In the genomic region with DNA sequence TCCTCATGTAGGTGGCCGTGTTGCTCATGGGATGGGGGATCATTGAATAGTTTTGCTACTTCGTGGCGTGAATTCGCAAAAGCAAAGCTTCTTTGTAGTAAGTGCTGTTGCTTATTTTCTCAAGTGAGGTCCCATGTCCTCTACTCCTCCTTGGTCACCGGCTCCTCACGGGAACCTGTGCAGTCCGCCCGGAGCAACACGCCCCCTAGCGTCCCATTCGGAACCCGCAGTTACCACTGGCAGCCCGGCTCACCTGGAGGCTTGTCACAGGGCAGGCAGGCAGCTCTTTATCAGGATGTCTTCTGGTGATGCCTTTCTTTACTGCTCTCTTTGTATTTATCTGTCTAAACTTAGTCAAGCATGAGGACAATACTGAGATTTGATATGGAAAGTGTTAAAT, we compare ENCODE assay signal across 9 mouse cellular contexts.
A peak's percentile ranks its signal among the peaks of the same experiment; 100 is the strongest.
DNase-seq lines count a peak whose midpoint lies in the region; ATAC-seq and TF ChIP-seq lines count a peak whose summit lies in the region.
"Had no signal": no experiment of that assay in that cellular context is flagged by ENCODE, and none has a peak within 500 bp of the region (broad histone marks: within the 10 kb centered on the region; RNA-seq: fewer than 3 reads in every experiment).

No protein-coding gene starts in this region.

- intact Hi-C loops in heart, postnatal 25 days (cut with DNase I) = loop anchor here (10.0 kb wide), 1 partner anchor 101 kb away; no protein-coding TSS in a partner anchor

- H3K9me3 ChIP-seq in heart, embryonic 13.5 days = no peaks in the 10 kb centered on the region
- H3K9me3 ChIP-seq: limb, embryonic 12.5 days had no signal

- no peaks in the 10 kb centered on the region for H3K27me3 ChIP-seq in heart, embryonic 13.5 days (replicated peaks)
- H3K27me3 ChIP-seq in thymus, adult 2 months (ENCODE audit: control insufficient read depth, insufficient read depth, low read length) = no peaks in the 10 kb centered on the region
- H3K27me3 ChIP-seq in testis, adult 2 months (ENCODE audit: control insufficient read depth, insufficient read depth, low read length) = no peaks in the 10 kb centered on the region
- H3K27me3 ChIP-seq: limb, embryonic 12.5 days had no signal

- WGBS in heart, embryonic 13.5 days = 18% methylated on average over 13 of the region's 13 CpGs
- WGBS in thymus, adult 2 months = 29% methylated on average over 13 of the region's 13 CpGs

- ATAC-seq in heart, embryonic 13.5 days (ENCODE audit: extremely low read depth, insufficient number of reproducible peaks, low FRiP score, low TSS enrichment) = no peak

- H3K4me1 ChIP-seq in heart, embryonic 13.5 days = peaks cover 8% of the 10 kb centered on the region
- no peaks in the 10 kb centered on the region for H3K4me1 ChIP-seq in thymus, adult 2 months (replicated peaks; ENCODE audit: control insufficient read depth, insufficient read depth, low read length)
- H3K4me1 ChIP-seq in testis, adult 2 months (ENCODE audit: control insufficient read depth, insufficient read depth, low read length) = no peaks in the 10 kb centered on the region
- H3K4me1 ChIP-seq: limb, embryonic 12.5 days had no signal

- peak; percentile 58; the same call in 1 of the 2 replicates for TF ChIP-seq CTCF in thymus, adult 2 months (IDR thresholded peaks at IDR 0.05; ENCODE audit: borderline replicate concordance, control insufficient read depth, extremely low read depth, insufficient read depth, low read length, poor library complexity)
- TF ChIP-seq CTCF in testis, adult 2 months (IDR thresholded peaks at IDR 0.05; ENCODE audit: control insufficient read depth, insufficient read depth, insufficient replicate concordance, low read depth, low read length) = peak; percentile 81; the same call in 1 of the 2 replicates

- no peak overlapping the region for H3K4me3 ChIP-seq in heart, embryonic 13.5 days
- H3K4me3 ChIP-seq in thymus, adult 2 months (ENCODE audit: control insufficient read depth, insufficient read depth, low read length) = no peak overlapping the region
- no peak overlapping the region for H3K4me3 ChIP-seq in testis, adult 2 months (ENCODE audit: control insufficient read depth, low read depth, low read length)
- H3K4me3 ChIP-seq: limb, embryonic 12.5 days had no signal

- no peaks in the 10 kb centered on the region for H3K36me3 ChIP-seq in heart, embryonic 13.5 days
- no peaks in the 10 kb centered on the region for H3K36me3 ChIP-seq in thymus, adult 2 months (ENCODE audit: control insufficient read depth, insufficient read depth, low read length)
- no peaks in the 10 kb centered on the region for H3K36me3 ChIP-seq in testis, adult 2 months (ENCODE audit: control insufficient read depth, insufficient read depth, low read length)
- H3K36me3 ChIP-seq: limb, embryonic 12.5 days had no signal

- peak overlapping the region; percentile 27 for H3K4me2 ChIP-seq in heart, embryonic 13.5 days
- H3K4me2 ChIP-seq: limb, embryonic 12.5 days had no signal

- H3K9ac ChIP-seq in heart, embryonic 13.5 days = no peak overlapping the region
- H3K9ac ChIP-seq: limb, embryonic 12.5 days had no signal

- no peak for TF ChIP-seq POLR2A in thymus, adult 2 months (IDR thresholded peaks at IDR 0.05; ENCODE audit: control insufficient read depth, extremely low read depth, insufficient read depth, low read length, poor library complexity)
- no peak for TF ChIP-seq POLR2A in testis, adult 2 months (IDR thresholded peaks at IDR 0.05; ENCODE audit: control insufficient read depth, low read depth, low read length)

- DNase-seq in heart, postnatal 25 days (ENCODE audit: low spot score) = no peak
- DNase-seq in thymus, adult 2 months = peak; percentile 32
- DNase-seq in thymus, adult 18-20 months = no peak
- peak; percentile 47 for DNase-seq in embryo, embryonic 9.5 days (ENCODE audit: extremely low spot score)
- DNase-seq in kidney, postnatal 4 days = peak; percentile 84
- DNase-seq in spleen, postnatal 4 days (ENCODE audit: low spot score in 2 of 2) = no peak

- H3K27ac ChIP-seq in heart, embryonic 13.5 days (replicated peaks) = no peak overlapping the region
- no peak overlapping the region for H3K27ac ChIP-seq in thymus, adult 2 months (ENCODE audit: control insufficient read depth, insufficient read depth, low read length)
- no peak overlapping the region for H3K27ac ChIP-seq in testis, adult 2 months (ENCODE audit: control insufficient read depth, insufficient read depth, low read depth, low read length)
- H3K27ac ChIP-seq: limb, embryonic 12.5 days had no signal

Comparison
In these comparisons a context has a peak if more than half of its experiments do, and no peak if none do; other contexts are left out.
1. DNase-seq: peak in thymus, adult 2 months (single experiment), embryo, embryonic 9.5 days (single experiment) and kidney, postnatal 4 days (2 of 2); none in heart, postnatal 25 days (single experiment), thymus, adult 18-20 months (0 of 2) and spleen, postnatal 4 days (0 of 2).